Mouse (Mus musculus) CH12.LX (cell line): ENCODE data around the gene Prim1. TPM values are rescaled to one million over a fixed set of nuclear protein-coding genes. Genes with fewer than 3 reads are reported as not detected.
"Not testable (repeated sequence)": the region's sequence is repeated elsewhere in the genome, so short reads cannot be mapped to it uniquely, and the experiment has no call there.

Source experiments
- DNase-seq: peaks from one replicate; pipeline ENCODE4 v3.0.0-alpha.2; 2013; ENCODE audit errors: extremely low read depth
- H3K27ac ChIP-seq: 2 replicates; pipeline ENCODE4 v1.5.1; 2012; ENCODE audit warnings: low read depth, mild to moderate bottlenecking, control low read depth, moderate library complexity; ENCODE audit not compliant: insufficient read depth
- H3K27me3 ChIP-seq: replicated peaks from 2 replicates; pipeline ENCODE3; 2012; ENCODE audit warnings: inconsistent platforms
- H3K36me3 ChIP-seq, 2 experiments: replicated peaks in 1 of 2; 2 replicates each; pipeline versions ENCODE3 to v1.6.1; 2012; ENCODE audit warnings: inconsistent platforms in 1 of 2, low read length in 1 of 2, mild to moderate bottlenecking in 1 of 2, mixed read lengths in 1 of 2, moderate library complexity in 1 of 2; ENCODE audit not compliant: control insufficient read depth in 1 of 2, insufficient read depth in 1 of 2
- H3K4me1 ChIP-seq, 2 experiments: 2 replicates each; pipeline ENCODE4 v1.6.1; 2012; ENCODE audit warnings: inconsistent platforms in 1 of 2, moderate library complexity in 1 of 2; ENCODE audit not compliant: insufficient read depth in 2 of 2, control insufficient read depth in 1 of 2
- H3K4me2 ChIP-seq: 2 replicates; pipeline ENCODE4 v1.6.1; 2012; ENCODE audit warnings: low read depth, mild to moderate bottlenecking, control low read depth; ENCODE audit not compliant: poor library complexity, insufficient read depth, severe bottlenecking
- H3K4me3 ChIP-seq, 3 experiments: fragments of 150-350 bp in 1 of 3; sonication (generic) in 1 of 3; replicated peaks in 1 of 3; 2 replicates each; pipeline versions ENCODE3 to v1.5.1; 2011 to 2012; ENCODE audit warnings: low read depth in 2 of 3, low read length in 2 of 3, mild to moderate bottlenecking in 2 of 3, moderate library complexity in 2 of 3, control low read depth in 1 of 3, improper control_type of control experiment in 1 of 3, inconsistent platforms in 1 of 3, mixed read lengths in 1 of 3; ENCODE audit not compliant: poor library complexity in 1 of 3
- H3K79me2 ChIP-seq: replicated peaks from 2 replicates; pipeline ENCODE4 v1.6.1; 2012; ENCODE audit warnings: mild to moderate bottlenecking, moderate library complexity; ENCODE audit not compliant: control insufficient read depth, poor library complexity, insufficient read depth, severe bottlenecking; ENCODE audit errors: extremely low read depth
- H3K9ac ChIP-seq: 2 replicates; pipeline ENCODE4 v1.6.1; 2012; ENCODE audit warnings: low read depth, mild to moderate bottlenecking, control low read depth, moderate library complexity; ENCODE audit not compliant: insufficient read depth
- H3K9me3 ChIP-seq: replicated peaks from 2 replicates; pipeline ENCODE3; 2012; ENCODE audit warnings: low read length, inconsistent platforms, mixed read lengths
- POLR2A ChIP-seq: IDR thresholded peaks from 2 replicates; pipeline ENCODE4 v1.6.1; 2011; ENCODE audit warnings: low read depth, mild to moderate bottlenecking, improper control_type of control experiment, low read length
- POLR2AphosphoS2 ChIP-seq: IDR thresholded peaks from 2 replicates; pipeline ENCODE4 v1.6.1; 2011; ENCODE audit warnings: low read depth, low read length, improper control_type of control experiment
- dilution Hi-C: fragments of 300-500 bp; cut with MboI; formaldehyde crosslinking; loops from 2 replicates; pipeline ENCODE4 v1.14.3; 2020; ENCODE audit warnings: low sequenced_read_pairs; ENCODE audit not compliant: extremely low pct_unique_long_range_greater_than_20kb, extremely low pct_ligation_motif_present
- in situ Hi-C: fragments of 300-500 bp; cut with MboI; formaldehyde crosslinking; loops from 3 replicates; pipeline ENCODE4 v1.14.3; 2019; ENCODE audit warnings: low sequenced_read_pairs, low pct_ligation_motif_present, low pct_unique_long_range_greater_than_20kb, mixed read lengths
- polyA plus RNA-seq: library from polyadenylated mRNA; unstranded; fragments of >175 nt; gene quantifications from 2 replicates; pipeline ENCODE4 v1.2.1, GENCODE M21; 2012; ENCODE audit warnings: low read depth; ENCODE audit not compliant: insufficient read length
- total RNA-seq, 2 experiments: library from RNA; depleted of rRNA; stranded (reverse); fragments of 300-350 nt in 1 of 2; fragments of >200 nt in 1 of 2; gene quantifications; 2 replicates each; pipeline ENCODE4 v1.2.3; 2012 to 2014

Prim1 gene
- total and polyA plus RNA-seq, 3 experiments: 69.5 to 151 (median 102) TPM

DNA sequence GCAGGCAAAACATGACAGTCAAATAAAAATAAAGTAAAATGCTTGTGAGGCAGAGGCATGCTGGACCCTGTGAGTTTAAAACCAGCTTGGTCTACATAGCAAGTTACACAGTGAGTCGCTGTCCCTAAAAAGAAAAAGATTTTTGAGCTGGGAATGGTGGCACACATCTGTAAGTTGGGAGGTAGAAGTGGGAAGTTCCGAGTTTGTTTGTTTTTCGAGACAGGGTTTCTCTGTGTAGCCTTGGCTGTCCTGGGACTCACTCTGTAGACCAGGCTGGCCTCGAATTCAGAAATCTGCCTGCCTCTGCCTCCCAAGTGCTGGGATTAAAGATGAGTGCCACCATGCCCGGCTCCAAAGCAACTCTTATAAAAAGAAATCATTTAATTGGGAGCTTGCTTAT, 63.3 kb downstream of the Prim1 start:
- H3K27ac ChIP-seq, DNase-seq, H3K4me2 ChIP-seq, in situ Hi-C loops, H3K79me2 ChIP-seq, dilution Hi-C loops, H3K9ac ChIP-seq, H3K9me3 ChIP-seq, H3K4me1 ChIP-seq, H3K4me3 ChIP-seq, H3K27me3 ChIP-seq: not testable (repeated sequence)
- TF ChIP-seq POLR2A (peak; percentile 41), POLR2AphosphoS2 (0 out of 2 replicates have a peak, but pooled peaks have one; percentile 24)
- H3K36me3 ChIP-seq: peaks cover 25 to 33% of the 10 kb centered on the region in 2 experiments

Other genes with a start within 250 kb of the Prim1 start
- gene Rdh9, start 238.8 kb upstream of the Prim1 start, total RNA-seq (2012; rRNA removed): not detected in 2 replicates
- gene Rdh9, start 238.8 kb upstream of the Prim1 start, total RNA-seq (2014; rRNA removed): not detected in 2 replicates
- 0.09 TPM in 1 of 2 replicates, not detected in the other for gene Rdh9, start 238.8 kb upstream of the Prim1 start, polyA plus RNA-seq
- gene Rdh16, start 214.0 kb upstream of the Prim1 start, total RNA-seq (2012; rRNA removed): not detected in 2 replicates
- gene Rdh16, start 214.0 kb upstream of the Prim1 start, total RNA-seq (2014; rRNA removed): not detected in 2 replicates
- not detected in 2 replicates for gene Rdh16, start 214.0 kb upstream of the Prim1 start, polyA plus RNA-seq
- gene Rdh19, start 165.2 kb upstream of the Prim1 start, total RNA-seq (2012; rRNA removed): not detected in 2 replicates
- not detected in 2 replicates for gene Rdh19, start 165.2 kb upstream of the Prim1 start, total RNA-seq (2014; rRNA removed)
- gene Rdh19, start 165.2 kb upstream of the Prim1 start, polyA plus RNA-seq: not detected in 2 replicates
- gene Rdh16f2, start 148.7 kb upstream of the Prim1 start, total RNA-seq (2012; rRNA removed): not detected in 2 replicates
- gene Rdh16f2, start 148.7 kb upstream of the Prim1 start, total RNA-seq (2014; rRNA removed): not detected in 2 replicates
- gene Rdh16f2, start 148.7 kb upstream of the Prim1 start, polyA plus RNA-seq: not detected in 2 replicates
- not detected in 2 replicates for gene Rdh7, start 126.4 kb upstream of the Prim1 start, total RNA-seq (2012; rRNA removed)
- not detected in 2 replicates for gene Rdh7, start 126.4 kb upstream of the Prim1 start, total RNA-seq (2014; rRNA removed)
- gene Rdh7, start 126.4 kb upstream of the Prim1 start, polyA plus RNA-seq: not detected in 2 replicates
- gene Sdr9c7, start 116.7 kb upstream of the Prim1 start, total RNA-seq (2012; rRNA removed): not detected in 2 replicates
- not detected in 2 replicates for gene Sdr9c7, start 116.7 kb upstream of the Prim1 start, total RNA-seq (2014; rRNA removed)
- not detected in 2 replicates for gene Sdr9c7, start 116.7 kb upstream of the Prim1 start, polyA plus RNA-seq
- 0.08 TPM in 1 of 2 replicates, not detected in the other for gene Hsd17b6, start 7.6 kb upstream of the Prim1 start, total RNA-seq (2012; rRNA removed)
- gene Hsd17b6, start 7.6 kb upstream of the Prim1 start, total RNA-seq (2014; rRNA removed): not detected in 2 replicates
- not detected in 2 replicates for gene Hsd17b6, start 7.6 kb upstream of the Prim1 start, polyA plus RNA-seq
- gene Naca, start 20.4 kb downstream of the Prim1 start, total RNA-seq (2012; rRNA removed): 1,257 and 1,396 TPM in 2 replicates
- gene Naca, start 20.4 kb downstream of the Prim1 start, total RNA-seq (2014; rRNA removed): 1,670 and 1,798 TPM in 2 replicates
- gene Naca, start 20.4 kb downstream of the Prim1 start, polyA plus RNA-seq: 1,330 and 1,397 TPM in 2 replicates
- 124 and 176 TPM in 2 replicates for gene Ptges3, start 43.8 kb downstream of the Prim1 start, total RNA-seq (2012; rRNA removed)
- 196 and 210 TPM in 2 replicates for gene Ptges3, start 43.8 kb downstream of the Prim1 start, total RNA-seq (2014; rRNA removed)
- gene Ptges3, start 43.8 kb downstream of the Prim1 start, polyA plus RNA-seq: 247 and 274 TPM in 2 replicates
- gene Atp5b, start 68.1 kb downstream of the Prim1 start, total RNA-seq (2012; rRNA removed): 1,695 and 1,781 TPM in 2 replicates
- gene Atp5b, start 68.1 kb downstream of the Prim1 start, total RNA-seq (2014; rRNA removed): 1,737 and 1,775 TPM in 2 replicates
- 1,504 and 1,607 TPM in 2 replicates for gene Atp5b, start 68.1 kb downstream of the Prim1 start, polyA plus RNA-seq
- gene Baz2a, start 76.4 kb downstream of the Prim1 start, total RNA-seq (2012; rRNA removed): 11.8 and 12.8 TPM in 2 replicates
- gene Baz2a, start 76.4 kb downstream of the Prim1 start, total RNA-seq (2014; rRNA removed): 4.5 and 5.4 TPM in 2 replicates
- 29.5 and 34.0 TPM in 2 replicates for gene Baz2a, start 76.4 kb downstream of the Prim1 start, polyA plus RNA-seq
- gene Rbms2, start 165.1 kb downstream of the Prim1 start, total RNA-seq (2012; rRNA removed): 9.4 and 9.8 TPM in 2 replicates
- gene Rbms2, start 165.1 kb downstream of the Prim1 start, total RNA-seq (2014; rRNA removed): 8.5 and 9.1 TPM in 2 replicates
- gene Rbms2, start 165.1 kb downstream of the Prim1 start, polyA plus RNA-seq: 36.6 and 48.2 TPM in 2 replicates
- gene Gls2, start 179.3 kb downstream of the Prim1 start, total RNA-seq (2012; rRNA removed): 1.8 and 2.2 TPM in 2 replicates
- gene Gls2, start 179.3 kb downstream of the Prim1 start, total RNA-seq (2014; rRNA removed): 1.9 and 2.0 TPM in 2 replicates
- gene Gls2, start 179.3 kb downstream of the Prim1 start, polyA plus RNA-seq: 0.86 and 1.8 TPM in 2 replicates
- gene Spryd4, start 196.6 kb downstream of the Prim1 start, total RNA-seq (2012; rRNA removed): 24.2 and 32.4 TPM in 2 replicates
- 48.8 and 50.2 TPM in 2 replicates for gene Spryd4, start 196.6 kb downstream of the Prim1 start, total RNA-seq (2014; rRNA removed)
- gene Spryd4, start 196.6 kb downstream of the Prim1 start, polyA plus RNA-seq: 38.6 and 39.2 TPM in 2 replicates
- gene Mip, start 210.7 kb downstream of the Prim1 start, total RNA-seq (2012; rRNA removed): not detected in 2 replicates
- not detected in 2 replicates for gene Mip, start 210.7 kb downstream of the Prim1 start, total RNA-seq (2014; rRNA removed)
- gene Mip, start 210.7 kb downstream of the Prim1 start, polyA plus RNA-seq: not detected in 2 replicates
- 47.2 and 51.5 TPM in 2 replicates for gene Timeless, start 216.9 kb downstream of the Prim1 start, total RNA-seq (2012; rRNA removed)
- gene Timeless, start 216.9 kb downstream of the Prim1 start, total RNA-seq (2014; rRNA removed): 31.7 and 38.6 TPM in 2 replicates
- gene Timeless, start 216.9 kb downstream of the Prim1 start, polyA plus RNA-seq: 65.9 and 80.3 TPM in 2 replicates
- gene Apon, start 238.9 kb downstream of the Prim1 start, total RNA-seq (2012; rRNA removed): 0.30 and 0.80 TPM in 2 replicates
- gene Apon, start 238.9 kb downstream of the Prim1 start, total RNA-seq (2014; rRNA removed): 0.62 and 1.2 TPM in 2 replicates
- 0.80 and 1.7 TPM in 2 replicates for gene Apon, start 238.9 kb downstream of the Prim1 start, polyA plus RNA-seq